Mouse (Mus musculus) NIH3T3 (cell line): ENCODE data around the gene Gm17509.

Source experiments
- DNase-seq: peaks from one replicate; pipeline ENCODE4 v3.0.0-alpha.2; 2012; ENCODE audit warnings: low read depth

The Gm17509 gene

GRCm38 (mm10) chr13:117220501-117221321, at the start of gene Gm17509:
Gm17509 (minus strand) TSS chr13:117221075.
- DNase-seq, result peak; percentile 76

- no peak for DNase-seq
These were observed 47.1 kb upstream of the Gm17509 start for GRCm38 (mm10) chr13:117267963-117268362.

- DNase-seq, result peak; percentile 49
These were observed 45.3 kb upstream of the Gm17509 start for GRCm38 (mm10) chr13:117266156-117266555.

DNA sequence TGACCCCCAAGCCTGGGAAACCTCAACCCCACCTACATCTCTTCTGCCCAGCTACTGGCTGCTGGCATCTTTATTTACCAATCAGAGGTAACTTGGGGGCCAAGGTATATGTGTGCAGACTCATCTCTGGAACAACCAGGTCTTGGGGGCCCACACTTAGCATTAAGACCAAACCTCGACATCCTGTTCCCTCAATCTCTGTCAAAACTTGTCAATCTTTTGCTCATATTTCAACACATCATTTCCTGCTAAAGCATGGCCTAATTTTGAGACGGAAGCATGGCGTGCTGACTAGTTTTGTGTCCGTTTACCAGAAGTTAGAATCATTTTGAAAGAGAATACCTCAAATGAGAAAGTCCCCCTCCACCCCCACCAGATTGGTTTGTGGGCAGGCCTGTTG, 39.8 kb upstream of the Gm17509 start:
- no peak for DNase-seq

- DNase-seq, result no peak
These were observed 21.7 kb upstream of the Gm17509 start for GRCm38 (mm10) chr13:117242621-117243020.

- peak; percentile 47 for DNase-seq
These were observed 21.2 kb upstream of the Gm17509 start for GRCm38 (mm10) chr13:117242063-117242462.

DNA sequence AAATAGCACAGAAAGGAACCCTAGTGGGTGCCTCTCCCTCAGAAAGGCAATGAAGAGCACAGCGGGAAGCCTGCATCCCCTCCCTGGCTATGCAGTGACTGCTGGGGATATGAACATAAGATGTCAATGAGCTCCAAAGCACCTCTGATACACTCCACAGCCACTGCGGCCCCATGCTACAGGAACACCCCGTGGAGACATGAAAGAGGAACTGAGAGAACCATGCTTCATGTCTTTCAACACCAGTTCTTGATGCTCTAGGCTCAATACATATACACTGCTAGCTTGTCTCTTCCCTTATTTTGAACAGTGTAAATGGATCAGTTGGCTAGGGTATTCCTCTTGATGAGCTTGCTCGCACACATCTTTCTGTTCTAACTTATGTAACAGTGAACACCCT, 16.2 kb upstream of the Gm17509 start:
- DNase-seq, result no peak

GRCm38 (mm10) chr13:117235530-117236212, 14.8 kb upstream of the Gm17509 start:
- peak; percentile 38 for DNase-seq

DNA sequence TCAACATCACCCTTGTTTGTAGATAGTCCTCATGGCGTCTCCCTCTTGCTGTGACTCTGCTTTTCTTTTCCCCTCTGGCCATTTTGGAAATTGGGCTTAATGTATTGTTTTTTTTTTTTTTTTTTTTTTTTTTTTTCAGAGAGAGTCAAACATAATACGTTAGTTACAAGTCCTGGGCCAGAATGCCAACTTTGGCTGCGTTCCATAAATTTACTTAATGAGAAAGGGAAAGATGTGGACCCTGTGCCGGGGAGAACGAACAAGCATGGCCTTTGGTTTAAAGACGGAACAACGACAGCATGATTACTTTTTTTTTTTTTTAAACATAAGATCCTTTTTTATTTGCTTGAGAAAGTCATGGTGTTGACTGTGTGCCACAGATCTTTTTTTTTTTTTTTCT, 13.6 kb upstream of the Gm17509 start:
- DNase-seq, result no peak

DNA sequence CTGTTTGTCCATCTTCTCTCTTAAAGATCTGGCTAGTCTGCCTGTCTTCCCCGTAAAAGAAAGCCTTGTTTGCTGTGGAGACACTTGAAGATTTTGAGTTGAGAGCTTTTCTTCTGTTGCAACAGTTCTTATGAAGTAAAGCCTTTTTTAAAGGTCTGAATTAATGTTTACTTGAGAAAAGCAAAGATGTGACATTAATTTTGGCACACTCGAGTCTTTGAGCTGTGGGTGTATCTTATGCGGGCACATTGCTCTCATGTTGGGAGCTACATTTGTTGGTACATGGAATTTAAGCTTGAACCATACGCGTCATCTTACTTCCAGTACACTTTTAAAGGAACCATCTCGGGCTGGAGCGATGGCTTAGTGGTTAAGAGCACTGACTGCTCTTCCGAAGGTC, 12.9 kb upstream of the Gm17509 start:
- DNase-seq, result no peak

GRCm38 (mm10) chr13:117230371-117231110, 9.7 kb upstream of the Gm17509 start:
- DNase-seq, result peak; percentile 92

DNA sequence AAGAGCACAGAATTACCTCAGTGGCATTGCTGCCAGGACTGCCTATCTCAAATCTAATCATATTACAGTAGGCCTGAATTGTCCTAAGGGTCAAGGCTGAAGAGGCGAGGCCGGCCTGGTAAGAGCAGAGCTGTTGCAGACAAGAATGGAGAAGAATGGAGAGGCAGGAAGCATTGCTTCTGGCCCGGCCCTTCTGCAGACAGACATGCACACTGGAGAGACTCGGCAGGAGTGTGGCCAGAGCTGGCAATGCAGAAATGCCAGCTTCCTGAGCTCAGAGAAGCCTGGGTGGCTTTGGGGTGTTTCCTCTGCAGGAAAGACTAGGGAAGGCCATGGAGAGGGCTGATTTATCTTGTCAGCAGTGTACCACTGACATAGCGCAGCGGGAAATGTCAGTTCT, 4.7 kb upstream of the Gm17509 start:
- no peak for DNase-seq

DNA sequence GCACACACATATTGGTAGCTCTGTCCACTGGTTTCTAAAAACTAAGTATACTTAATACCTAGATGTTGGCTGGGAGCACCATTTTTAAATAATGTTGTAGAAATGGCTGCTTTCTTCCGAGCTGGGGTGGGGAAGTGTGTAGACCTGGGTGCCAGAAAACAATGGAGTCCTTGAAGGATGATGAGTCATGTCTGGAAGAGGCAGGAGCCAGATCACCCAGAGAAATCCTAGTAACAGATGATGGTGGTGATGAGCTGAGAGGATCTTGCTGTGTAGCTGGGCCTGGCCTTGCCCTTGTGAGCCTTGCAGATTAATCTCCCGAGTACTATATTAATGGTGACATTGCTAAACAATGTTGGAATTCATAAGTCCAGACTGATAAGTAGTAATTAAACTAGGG, 4.0 kb upstream of the Gm17509 start:
- DNase-seq, result peak; percentile 27

GRCm38 (mm10) chr13:117223125-117223524, 2.2 kb upstream of the Gm17509 start:
- DNase-seq, result peak; percentile 44

DNA sequence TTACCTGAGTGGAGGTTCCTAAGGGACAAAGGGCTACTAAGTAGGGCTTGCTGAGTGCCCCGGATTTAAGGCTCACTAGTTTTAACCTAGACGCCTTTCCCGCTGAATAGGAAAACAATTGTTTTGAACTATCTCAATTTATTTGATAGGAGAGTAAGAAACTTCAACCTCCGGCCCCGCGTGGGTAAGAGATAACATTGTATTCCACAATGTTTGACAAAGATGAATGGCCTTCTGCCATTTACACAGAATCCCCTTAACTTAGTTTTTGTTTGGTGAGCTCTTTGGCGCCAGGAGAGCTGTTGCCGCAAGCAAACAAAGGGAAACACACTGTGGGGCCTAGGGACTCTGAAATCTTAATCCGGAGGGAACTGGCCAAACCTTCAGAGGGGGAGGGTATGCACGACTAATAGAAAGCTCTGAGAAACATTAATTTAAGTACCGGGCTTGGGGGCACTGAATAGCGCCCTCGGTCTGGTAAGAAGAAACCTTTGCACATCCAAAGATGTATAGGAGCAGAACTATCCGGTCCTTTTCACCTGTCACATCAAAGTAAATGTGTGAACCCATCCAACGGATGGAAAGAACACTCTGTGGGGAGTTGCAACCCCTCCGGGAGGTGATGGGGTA, 889 bp downstream of the Gm17509 start:
- no peak for DNase-seq

- DNase-seq, result no peak
These were observed 2.8 kb downstream of the Gm17509 start for GRCm38 (mm10) chr13:117218092-117218491.

DNA sequence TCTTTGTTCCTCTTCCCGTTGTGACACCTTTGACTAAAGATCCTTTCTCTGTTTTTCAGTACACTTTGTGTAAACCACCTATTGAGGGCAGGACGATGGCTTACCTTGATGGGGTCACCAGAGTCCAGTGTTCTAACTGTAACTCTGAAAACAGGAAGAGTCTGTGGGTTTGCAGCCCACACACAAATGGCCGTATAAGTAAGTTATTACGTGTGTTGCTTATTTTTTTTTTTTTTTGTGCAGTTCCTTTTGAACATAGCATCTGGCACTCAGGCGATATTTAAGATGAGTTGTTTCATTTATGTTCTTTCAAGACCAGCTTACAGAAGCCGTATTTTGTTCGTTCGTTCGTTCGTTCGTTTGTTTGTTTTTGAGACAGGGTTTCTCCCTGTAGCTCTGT, 3.3 kb downstream of the Gm17509 start:
- no peak for DNase-seq

GRCm38 (mm10) chr13:117216752-117217363, 4.0 kb downstream of the Gm17509 start:
- DNase-seq, result no peak

DNA sequence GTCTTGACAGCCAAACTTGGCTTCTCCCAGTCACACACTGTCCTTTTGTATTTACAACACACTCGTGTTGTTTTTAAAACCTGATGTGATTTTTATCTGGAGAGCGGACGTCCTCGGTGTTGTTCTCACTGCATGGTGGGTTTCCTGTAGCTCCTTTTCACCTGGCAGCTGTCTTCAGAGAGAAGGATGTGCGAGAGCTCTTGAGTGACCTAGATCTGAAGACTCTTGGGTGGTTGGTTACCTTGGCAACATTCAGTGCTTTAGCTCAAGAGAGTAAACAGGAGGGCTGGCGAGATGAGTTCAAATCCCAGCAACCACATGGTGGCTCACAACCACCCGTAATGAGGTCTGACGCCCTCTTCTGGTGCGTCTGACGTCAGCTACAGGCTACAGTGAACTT, 4.7 kb downstream of the Gm17509 start:
- no peak for DNase-seq

- no peak for DNase-seq
These were observed 5.4 kb downstream of the Gm17509 start for GRCm38 (mm10) chr13:117215481-117215880.

GRCm38 (mm10) chr13:117211386-117211875, 9.4 kb downstream of the Gm17509 start:
- DNase-seq, result no peak

DNA sequence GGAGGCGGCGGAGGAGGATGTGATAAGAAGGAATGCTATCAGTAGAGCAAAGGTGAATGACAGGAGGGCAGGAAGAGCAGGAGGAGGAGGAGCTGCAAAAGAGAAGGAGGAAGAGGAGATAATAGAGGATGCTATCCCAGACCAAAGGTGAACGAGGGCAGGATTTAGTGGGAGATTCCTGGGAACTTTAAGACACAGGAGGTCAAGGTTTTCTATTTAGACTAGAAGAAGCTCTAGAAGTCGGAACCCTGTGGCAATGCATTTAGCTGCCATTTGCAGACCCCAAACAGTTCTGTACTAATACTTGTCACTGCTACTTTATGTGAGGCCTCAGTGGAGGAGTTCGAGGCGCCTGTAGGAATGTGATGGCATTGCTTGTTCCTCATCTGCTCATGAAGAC, 12.6 kb downstream of the Gm17509 start, which contains the start of gene Emb:
TSS of gene Emb (plus strand) at position 301 of the 400 bp plus-strand sequence.
- DNase-seq, result no peak
